ENCODE assay signal across 24 mouse cellular contexts in genomic region chr1:125475961-125476682, GRCm38 (mm10). TPM values are rescaled to one million over a fixed set of nuclear protein-coding genes. Genes with fewer than 3 reads are reported as not detected.
A peak's percentile ranks its signal among the peaks of the same experiment; 100 is the strongest.
DNase-seq lines count a peak whose midpoint lies in the region; ATAC-seq and TF ChIP-seq lines count a peak whose summit lies in the region.
"Had no signal": no experiment of that assay in that cellular context is flagged by ENCODE, and none has a peak within 500 bp of the region (broad histone marks: within the 10 kb centered on the region; RNA-seq: fewer than 3 reads in every experiment).

No protein-coding gene starts in this region.

- no peak for TF ChIP-seq CTCF in midbrain, postnatal 0 days (IDR thresholded peaks at IDR 0.05)

- H3K36me3 ChIP-seq in midbrain, embryonic 11.5 days (ENCODE audit: control insufficient read depth, insufficient read depth, low read length), result no peaks in the 10 kb centered on the region
- no peaks in the 10 kb centered on the region for H3K36me3 ChIP-seq in midbrain, embryonic 10.5 days
- H3K36me3 ChIP-seq in midbrain, postnatal 0 days (ENCODE audit: insufficient read depth, low read length), result no peaks in the 10 kb centered on the region
- H3K36me3 ChIP-seq: embryonic facial prominence, embryonic 13.5 days; forebrain, embryonic 10.5 days; limb, embryonic 10.5 days had no signal

- H3K9ac ChIP-seq in midbrain, embryonic 11.5 days (ENCODE audit: low read length), result no peak overlapping the region
- H3K9ac ChIP-seq in midbrain, postnatal 0 days (replicated peaks; ENCODE audit: low read length, poor library complexity, severe bottlenecking), result no peak overlapping the region
- H3K9ac ChIP-seq: embryonic facial prominence, embryonic 13.5 days; hindbrain, embryonic 14.5 days; liver, embryonic 14.5 days had no signal

- no peak for ATAC-seq in midbrain, embryonic 11.5 days (ENCODE audit: low FRiP score)
- peak; percentile 84 for ATAC-seq in common myeloid progenitor, adult 5-6 weeks (replicated peaks; ENCODE audit: low read depth, poor library complexity, severe bottlenecking)
- ATAC-seq in megakaryocyte, adult 5-6 weeks (ENCODE audit: poor library complexity, severe bottlenecking), result peak; percentile 65
- ATAC-seq in midbrain, postnatal 0 days (ENCODE audit: low FRiP score), result no peak

- no peaks in the 10 kb centered on the region for H3K27me3 ChIP-seq in midbrain, embryonic 11.5 days (ENCODE audit: control insufficient read depth, insufficient read depth, low read length)
- H3K27me3 ChIP-seq in midbrain, embryonic 10.5 days (ENCODE audit: low read depth, poor library complexity, severe bottlenecking), result no peaks in the 10 kb centered on the region
- no peaks in the 10 kb centered on the region for H3K27me3 ChIP-seq in midbrain, postnatal 0 days (ENCODE audit: insufficient read depth, low read length)
- H3K27me3 ChIP-seq: CH12.LX; embryonic facial prominence, embryonic 13.5 days had no signal

- H3K4me3 ChIP-seq in midbrain, embryonic 11.5 days (ENCODE audit: low read depth, low read length), result no peak overlapping the region
- no peak overlapping the region for H3K4me3 ChIP-seq in midbrain, embryonic 10.5 days
- no peak overlapping the region for H3K4me3 ChIP-seq in midbrain, postnatal 0 days (ENCODE audit: low read depth, low read length)
- H3K4me3 ChIP-seq: embryonic facial prominence, embryonic 13.5 days; forebrain, embryonic 10.5 days; gastrocnemius, adult 2 months; heart, adult 2 months; layer of hippocampus, adult 2 months; left cerebral cortex, adult 2 months; limb, embryonic 10.5 days had no signal

- H3K27ac ChIP-seq in midbrain, embryonic 11.5 days (ENCODE audit: low read depth, low read length), result no peak overlapping the region
- no peak overlapping the region for H3K27ac ChIP-seq in midbrain, embryonic 10.5 days (replicated peaks)
- H3K27ac ChIP-seq in midbrain, postnatal 0 days (ENCODE audit: low read depth, low read length), result no peak overlapping the region
- H3K27ac ChIP-seq: embryonic facial prominence, embryonic 13.5 days; forebrain, embryonic 10.5 days; gastrocnemius, adult 2 months; heart, adult 2 months; hindbrain, embryonic 14.5 days; left cerebral cortex, adult 2 months; limb, embryonic 10.5 days; liver, embryonic 14.5 days had no signal

- no peak overlapping the region for H3K4me2 ChIP-seq in midbrain, embryonic 11.5 days
- H3K4me2 ChIP-seq in midbrain, postnatal 0 days (ENCODE audit: low read depth, low read length, poor library complexity, severe bottlenecking), result no peak overlapping the region
- H3K4me2 ChIP-seq: embryonic facial prominence, embryonic 13.5 days; hindbrain, embryonic 14.5 days had no signal

- WGBS in midbrain, embryonic 11.5 days, result 76% methylated on average over 6 of the region's 6 CpGs
- 83% methylated on average over 6 of the region's 6 CpGs for WGBS in midbrain, embryonic 10.5 days
- WGBS in midbrain, postnatal 0 days, result 75% methylated on average over 6 of the region's 6 CpGs

- no peaks in the 10 kb centered on the region for H3K4me1 ChIP-seq in midbrain, embryonic 11.5 days (ENCODE audit: control insufficient read depth, insufficient read depth, low read length)
- no peaks in the 10 kb centered on the region for H3K4me1 ChIP-seq in midbrain, embryonic 10.5 days
- H3K4me1 ChIP-seq in midbrain, postnatal 0 days (ENCODE audit: insufficient read depth, low read length), result no peaks in the 10 kb centered on the region
- H3K4me1 ChIP-seq: embryonic facial prominence, embryonic 13.5 days; forebrain, embryonic 10.5 days had no signal

- H3K9me3 ChIP-seq in midbrain, embryonic 11.5 days (ENCODE audit: control insufficient read depth, low read length), result no peaks in the 10 kb centered on the region
- H3K9me3 ChIP-seq in midbrain, embryonic 10.5 days (replicated peaks), result no peaks in the 10 kb centered on the region
- no peaks in the 10 kb centered on the region for H3K9me3 ChIP-seq in midbrain, postnatal 0 days (ENCODE audit: low read length)
- H3K9me3 ChIP-seq: embryonic facial prominence, embryonic 13.5 days; forebrain, embryonic 10.5 days; limb, embryonic 10.5 days had no signal

- DNase-seq in midbrain, embryonic 11.5 days (ENCODE audit: low spot score, missing footprints), result peak; percentile 37
- DNase-seq in midbrain, embryonic 10.5 days (ENCODE audit: low spot score), result no peak
- no peak for DNase-seq in right cerebral cortex, postnatal 36 days (ENCODE audit: low spot score in 2 of 2)
- no peak for DNase-seq in embryo, embryonic 9.5 days (ENCODE audit: extremely low spot score)
- DNase-seq in midbrain, postnatal 0 days (ENCODE audit: low spot score), result no peak
- DNase-seq: cerebellum, adult 8-10 months; gastrocnemius, adult 2 months; heart, adult 2 months; heart, postnatal 14 days; kidney, adult 11 months; kidney, postnatal 10 days; lung, postnatal 10 days; midbrain, embryonic 14.5 days; retina, postnatal 1 day had no signal

RNA-seq across cellular contexts. Expression of gene Actr3, which starts 40.6 kb away (rescaled TPM):
- polyA plus RNA-seq in midbrain, embryonic 11.5 days (2014; fragmentation: Nextera tagmentation; extraction: Ambion mirVana), result 269 and 271 TPM in 2 replicates
- 232 and 245 TPM in 2 replicates for polyA plus RNA-seq in midbrain, embryonic 10.5 days (2016; fragmentation: Nextera tagmentation; extraction: Ambion mirVana)
- total RNA-seq in common myeloid progenitor, adult 5-6 weeks (2017), result 560 and 730 TPM in 2 replicates
- total RNA-seq in megakaryocyte, adult 5-6 weeks (2015), result 1,201 and 1,297 TPM in 2 replicates
- 1,894 and 2,105 TPM in 2 replicates for total RNA-seq in megakaryocyte, adult 5-6 weeks (2017)
- total RNA-seq in midbrain, postnatal 0 days (2014; rRNA removed), result 201 and 246 TPM in 2 replicates
- polyA plus RNA-seq in midbrain, postnatal 0 days (2015; fragmentation: Nextera tagmentation; extraction: Ambion mirVana), result 175 and 179 TPM in 2 replicates

Comparison
In these comparisons a context has a peak if more than half of its experiments do, and no peak if none do; other contexts are left out.
1. ATAC-seq: peak in common myeloid progenitor, adult 5-6 weeks (single experiment) and megakaryocyte, adult 5-6 weeks (single experiment); none in midbrain, embryonic 11.5 days (single experiment) and midbrain, postnatal 0 days (single experiment).